Mouse (Mus musculus) heart, embryonic 12.5 days (tissue): ENCODE results near the gene Ezr. TPM values are rescaled to one million over a fixed set of nuclear protein-coding genes. Genes with fewer than 3 reads are reported as not detected.

ENCODE experiments used
- ATAC-seq: fragments of 200-750 bp; cut with Nextera tagmentation; 2 replicates; pipeline ENCODE4 v1.8.0; 2017; ENCODE audit warnings: moderate TSS enrichment, moderate library complexity; ENCODE audit not compliant: insufficient number of reproducible peaks, low FRiP score
- H3K27ac ChIP-seq: fragments of 300-500 bp; sonication (generic); 2 replicates; pipeline ENCODE4 v1.5.1; 2016; ENCODE audit warnings: mild to moderate bottlenecking, moderate library complexity; ENCODE audit not compliant: poor library complexity, severe bottlenecking
- H3K27me3 ChIP-seq: fragments of 300-500 bp; sonication (generic); replicated peaks from 2 replicates; pipeline ENCODE4 v1.6.1; 2016; ENCODE audit warnings: mild to moderate bottlenecking, moderate library complexity
- H3K36me3 ChIP-seq: fragments of 300-500 bp; sonication (generic); 2 replicates; pipeline ENCODE4 v1.6.1; 2016; ENCODE audit warnings: mild to moderate bottlenecking, moderate library complexity
- H3K4me1 ChIP-seq: fragments of 300-500 bp; sonication (generic); replicated peaks from 2 replicates; pipeline ENCODE4 v1.6.1; 2016; ENCODE audit warnings: mild to moderate bottlenecking
- H3K4me2 ChIP-seq: fragments of 300-500 bp; sonication (generic); 2 replicates; pipeline ENCODE4 v1.6.1; 2016; ENCODE audit warnings: mild to moderate bottlenecking, moderate library complexity
- H3K4me3 ChIP-seq: fragments of 300-500 bp; sonication (generic); 2 replicates; pipeline ENCODE4 v1.5.1; 2016; ENCODE audit warnings: mild to moderate bottlenecking
- H3K9ac ChIP-seq: fragments of 300-500 bp; sonication (generic); 2 replicates; pipeline ENCODE4 v1.6.1; 2016; ENCODE audit warnings: mild to moderate bottlenecking, moderate library complexity
- H3K9me3 ChIP-seq: fragments of 300-500 bp; sonication (generic); replicated peaks from 2 replicates; pipeline ENCODE4 v1.6.1; 2016; ENCODE audit warnings: mild to moderate bottlenecking, moderate library complexity
- whole genome bisulfite sequencing: fragments of 180-500 bp; shearing (Covaris S2); methylation state at CpG from one replicate; pipeline ENCODE4 v1.1.7; 2016; 5-methylcytosine and 5-hydroxymethylcytosine counted together
- polyA plus RNA-seq: library from polyadenylated mRNA; unstranded; fragments of >200 nt; fragmentation: Nextera tagmentation; extraction: Ambion mirVana; gene quantifications from 2 replicates; pipeline ENCODE4 v1.2.1, GENCODE M21; 2016

Gene Ezr
- polyA plus RNA-seq, 1 experiment from 2014 or later, result 119 TPM

GRCm38 (mm10) chr17:6789103-6789502 is 6.5 kb upstream of the Ezr start:
- Histone ChIP-seq H3K36me3 (no peaks in the 10 kb centered on the region), H3K9me3 (no peaks in the 10 kb centered on the region), H3K4me1 (peaks cover 2% of the 10 kb centered on the region), H3K27ac (no peak overlapping the region), H3K9ac (no peak overlapping the region), H3K27me3 (no peaks in the 10 kb centered on the region), H3K4me2 (no peak overlapping the region), H3K4me3 (no peak overlapping the region)
- ATAC-seq, result no peak

GRCm38 (mm10) chr17:6787241-6787640 is 4.7 kb upstream of the Ezr start:
- Histone ChIP-seq H3K27me3 (no peaks in the 10 kb centered on the region), H3K4me1 (no peaks in the 10 kb centered on the region), H3K4me2 (no peak overlapping the region), H3K36me3 (no peaks in the 10 kb centered on the region), H3K4me3 (no peak overlapping the region), H3K9ac (no peak overlapping the region), H3K9me3 (no peaks in the 10 kb centered on the region), H3K27ac (no peak overlapping the region)
- 85% methylated on average over 4 of the region's 4 CpGs for WGBS
- no peak for ATAC-seq

GRCm38 (mm10) chr17:6783756-6784357 is 1.3 kb upstream of the Ezr start:
- no peak overlapping the region for H3K27ac ChIP-seq
- H3K27me3 ChIP-seq, result no peaks in the 10 kb centered on the region
- H3K4me1 ChIP-seq, result peaks cover 20% of the 10 kb centered on the region
- ATAC-seq, result no peak
- H3K4me3 ChIP-seq, result peak overlapping the region; percentile 95
- peak overlapping the region; percentile 91 for H3K4me2 ChIP-seq
- no peaks in the 10 kb centered on the region for H3K36me3 ChIP-seq
- peak overlapping the region; percentile 92 for H3K9ac ChIP-seq
- WGBS, result 49% methylated on average over 10 of the region's 10 CpGs
- H3K9me3 ChIP-seq, result no peaks in the 10 kb centered on the region

GRCm38 (mm10) chr17:6783006-6783661 is 550 bp upstream of the Ezr start:
- H3K9ac ChIP-seq, result peak overlapping the region; percentile 92
- no peaks in the 10 kb centered on the region for H3K9me3 ChIP-seq
- H3K27ac ChIP-seq, result peak overlapping the region; percentile 87
- H3K27me3 ChIP-seq, result no peaks in the 10 kb centered on the region
- H3K4me1 ChIP-seq, result peaks cover 20% of the 10 kb centered on the region
- H3K36me3 ChIP-seq, result no peaks in the 10 kb centered on the region
- whole genome bisulfite sequencing, result under 1% methylated on average over 54 of the region's 58 CpGs
- peak overlapping the region; percentile 95 for H3K4me3 ChIP-seq
- ATAC-seq, result peak; percentile 53
- H3K4me2 ChIP-seq, result peak overlapping the region; percentile 91

- Histone ChIP-seq H3K4me1 (peaks cover 27% of the 10 kb centered on the region), H3K4me3 (peak overlapping the region; percentile 95), H3K4me2 (peak overlapping the region; percentile 91), H3K27ac (peak overlapping the region; percentile 87; the same call in 1 of the 2 replicates), H3K9ac (peak overlapping the region; percentile 92), H3K9me3 (no peaks in the 10 kb centered on the region), H3K27me3 (no peaks in the 10 kb centered on the region), H3K36me3 (no peaks in the 10 kb centered on the region)
- WGBS, result under 1% methylated on average over 21 of the region's 21 CpGs
- 0 out of 2 replicates have a peak, but pooled peaks have one; percentile 13 for ATAC-seq
Measured at GRCm38 (mm10) chr17:6782033-6782526, 504 bp downstream of the Ezr start.

- Histone ChIP-seq H3K4me2 (peak overlapping the region; percentile 88), H3K27ac (no peak overlapping the region), H3K9ac (peak overlapping the region; percentile 28; the same call in 1 of the 2 replicates), H3K27me3 (no peaks in the 10 kb centered on the region), H3K4me1 (peaks cover 31% of the 10 kb centered on the region), H3K9me3 (no peaks in the 10 kb centered on the region), H3K4me3 (peak overlapping the region; percentile 33), H3K36me3 (no peaks in the 10 kb centered on the region)
- 46% methylated on average over 6 of the region's 6 CpGs for WGBS
- no peak for ATAC-seq
Measured at GRCm38 (mm10) chr17:6781273-6781672, 1.3 kb downstream of the Ezr start.

GRCm38 (mm10) chr17:6780521-6781115 is 2.0 kb downstream of the Ezr start:
- no peak overlapping the region for H3K27ac ChIP-seq
- peak overlapping the region; percentile 77; the same call in 1 of the 2 replicates for H3K9ac ChIP-seq
- H3K9me3 ChIP-seq, result no peaks in the 10 kb centered on the region
- H3K4me3 ChIP-seq, result peak overlapping the region; percentile 60
- ATAC-seq, result no peak
- peaks cover 38% of the 10 kb centered on the region for H3K4me1 ChIP-seq
- no peaks in the 10 kb centered on the region for H3K27me3 ChIP-seq
- 60% methylated on average over 4 of the region's 4 CpGs for WGBS
- peak overlapping the region; percentile 88 for H3K4me2 ChIP-seq
- no peaks in the 10 kb centered on the region for H3K36me3 ChIP-seq

GRCm38 (mm10) chr17:6779632-6780031 is 3.0 kb downstream of the Ezr start:
- Histone ChIP-seq H3K27me3 (no peaks in the 10 kb centered on the region), H3K27ac (peak overlapping the region; percentile 86), H3K36me3 (no peaks in the 10 kb centered on the region), H3K4me2 (peak overlapping the region; percentile 88), H3K4me3 (peak overlapping the region; percentile 60), H3K9ac (peak overlapping the region; percentile 77), H3K9me3 (no peaks in the 10 kb centered on the region), H3K4me1 (peaks cover 41% of the 10 kb centered on the region)
- ATAC-seq, result no peak
- 32% methylated on average over 7 of the region's 7 CpGs for WGBS

GRCm38 (mm10) chr17:6778771-6779509 is 3.6 kb downstream of the Ezr start:
- peak; percentile 44; the same call in 1 of the 2 replicates for ATAC-seq
- Histone ChIP-seq H3K36me3 (no peaks in the 10 kb centered on the region), H3K27me3 (no peaks in the 10 kb centered on the region), H3K4me1 (peaks cover 47% of the 10 kb centered on the region), H3K4me2 (peak overlapping the region; percentile 88), H3K9me3 (no peaks in the 10 kb centered on the region), H3K27ac (peak overlapping the region; percentile 86), H3K9ac (peak overlapping the region; percentile 77), H3K4me3 (peak overlapping the region; percentile 60)
- 6% methylated on average over 23 of the region's 23 CpGs for WGBS

GRCm38 (mm10) chr17:6778332-6778683 is 4.3 kb downstream of the Ezr start:
- H3K4me3 ChIP-seq, result peak overlapping the region; percentile 60
- peak overlapping the region; percentile 88 for H3K4me2 ChIP-seq
- H3K9me3 ChIP-seq, result no peaks in the 10 kb centered on the region
- under 1% methylated on average over 9 of the region's 9 CpGs for WGBS
- peak overlapping the region; percentile 77 for H3K9ac ChIP-seq
- no peak for ATAC-seq
- H3K27ac ChIP-seq, result peak overlapping the region; percentile 86
- H3K27me3 ChIP-seq, result no peaks in the 10 kb centered on the region
- no peaks in the 10 kb centered on the region; the same call in 1 of the 2 replicates for H3K36me3 ChIP-seq
- H3K4me1 ChIP-seq, result peaks cover 54% of the 10 kb centered on the region
